Mouse (Mus musculus) neural tube, embryonic 11.5 days (tissue): Measurements from ENCODE around the gene Dock2. TPM values are rescaled to one million over a fixed set of nuclear protein-coding genes. Genes with fewer than 3 reads are reported as not detected.

Experiments
- ATAC-seq: fragments of 200-750 bp; cut with Nextera tagmentation; 2 replicates; pipeline ENCODE4 v1.8.0; 2017; ENCODE audit warnings: moderate number of reproducible peaks, mild to moderate bottlenecking, moderate TSS enrichment, moderate library complexity; ENCODE audit not compliant: insufficient read depth, low FRiP score, low TSS enrichment
- DNase-seq: peaks from one replicate; pipeline ENCODE4 v3.0.0-alpha.2; 2015; ENCODE audit warnings: low spot score
- H3K27ac ChIP-seq: fragments of 300-500 bp; sonication (generic); 2 replicates; pipeline ENCODE4 v1.5.1; 2014; ENCODE audit warnings: low read depth, mild to moderate bottlenecking, low read length
- H3K27me3 ChIP-seq: fragments of 300-500 bp; sonication (generic); 2 replicates; pipeline ENCODE4 v1.6.1; 2014; ENCODE audit warnings: mild to moderate bottlenecking, low read length, mixed read lengths; ENCODE audit not compliant: control insufficient read depth, insufficient read depth
- H3K36me3 ChIP-seq: fragments of 300-500 bp; sonication (generic); 2 replicates; pipeline ENCODE4 v1.6.1; 2014; ENCODE audit warnings: mild to moderate bottlenecking, low read length, moderate library complexity, mixed read lengths; ENCODE audit not compliant: control insufficient read depth, insufficient read depth
- H3K4me1 ChIP-seq: fragments of 300-500 bp; sonication (generic); 2 replicates; pipeline ENCODE4 v1.6.1; 2014; ENCODE audit warnings: low read length, mixed read lengths; ENCODE audit not compliant: control insufficient read depth, insufficient read depth
- H3K4me2 ChIP-seq: fragments of 300-500 bp; sonication (generic); 2 replicates; pipeline ENCODE4 v1.6.1; 2014; ENCODE audit warnings: low read depth, mild to moderate bottlenecking, moderate library complexity
- H3K4me3 ChIP-seq: fragments of 300-500 bp; sonication (generic); 2 replicates; pipeline ENCODE4 v1.5.1; 2014; ENCODE audit warnings: low read depth, low read length
- H3K9ac ChIP-seq: fragments of 300-500 bp; sonication (generic); 2 replicates; pipeline ENCODE4 v1.6.1; 2014; ENCODE audit warnings: mild to moderate bottlenecking, low read length
- H3K9me3 ChIP-seq: fragments of 300-500 bp; sonication (generic); 2 replicates; pipeline ENCODE4 v1.6.1; 2016; ENCODE audit warnings: low read length; ENCODE audit not compliant: control insufficient read depth
- WGBS: fragments of 180-500 bp; shearing (Covaris S2); extraction: QIAGEN DNeasy Blood & Tissue Kit; methylation state at CpG from one replicate; pipeline ENCODE4 v1.1.7; 2014; 5-methylcytosine and 5-hydroxymethylcytosine counted together
- polyA plus RNA-seq: library from polyadenylated mRNA; unstranded; fragments of >200 nt; fragmentation: Nextera tagmentation; extraction: Ambion mirVana; gene quantifications from 2 replicates; pipeline ENCODE4 v1.2.1, GENCODE M21; 2014

The Dock2 gene
- polyA plus RNA-seq, 1 experiment from 2014 or later, result 0.82 TPM

DNA sequence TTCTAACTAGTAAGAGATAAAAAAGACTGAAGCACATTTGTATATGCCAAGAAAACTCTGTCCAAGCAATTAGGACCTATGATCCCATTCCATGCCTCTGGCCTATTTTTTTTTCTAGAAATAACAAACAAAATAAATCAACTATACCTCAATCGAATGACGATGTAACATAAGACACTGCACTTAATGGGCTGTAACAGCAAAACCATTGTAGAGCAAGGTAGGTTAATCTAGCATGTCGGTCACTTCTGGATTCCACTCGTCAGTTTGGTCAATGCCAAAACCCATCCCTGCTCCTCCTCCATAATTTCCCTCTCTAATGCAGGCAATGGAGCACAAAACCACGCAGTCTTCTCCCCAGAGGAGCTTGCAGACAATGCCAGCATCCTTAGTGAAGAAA, 70.3 kb downstream of the Dock2 start:
- Histone ChIP-seq H3K27me3 (no peaks in the 10 kb centered on the region), H3K4me2 (no peak overlapping the region), H3K4me1 (no peaks in the 10 kb centered on the region), H3K9me3 (no peaks in the 10 kb centered on the region), H3K9ac (no peak overlapping the region), H3K4me3 (no peak overlapping the region), H3K27ac (no peak overlapping the region), H3K36me3 (no peaks in the 10 kb centered on the region)
- 75% methylated on average over 5 of the region's 5 CpGs for WGBS
- ATAC-seq, result no peak
- DNase-seq, result no peak

DNA sequence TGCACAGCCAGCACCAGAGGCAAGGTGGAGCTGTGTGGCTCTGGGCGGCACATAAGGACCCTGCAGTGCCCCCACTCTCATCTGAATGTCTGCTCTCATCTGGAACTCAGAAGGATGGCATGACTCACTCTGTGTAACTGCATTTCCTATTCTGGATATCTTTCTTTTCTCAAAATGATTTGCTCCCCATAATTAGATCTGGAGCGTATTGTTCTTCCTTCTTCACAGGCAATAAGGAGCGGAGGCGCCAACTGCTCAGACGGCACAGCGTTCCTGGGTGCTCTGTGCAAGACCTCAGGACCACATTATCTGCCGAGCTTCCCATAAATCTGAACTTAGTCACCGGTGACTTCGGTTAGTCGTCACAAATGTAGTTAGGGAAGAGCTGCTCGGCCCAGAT, 75.4 kb downstream of the Dock2 start:
- H3K4me2 ChIP-seq, result no peak overlapping the region
- no peak overlapping the region for H3K4me3 ChIP-seq
- DNase-seq (no peak), ATAC-seq (no peak)
- no peaks in the 10 kb centered on the region for H3K27me3 ChIP-seq
- H3K27ac ChIP-seq, result no peak overlapping the region
- WGBS, result 86% methylated on average over 11 of the region's 11 CpGs
- H3K9ac ChIP-seq, result no peak overlapping the region
- no peaks in the 10 kb centered on the region for H3K9me3 ChIP-seq
- no peaks in the 10 kb centered on the region for H3K4me1 ChIP-seq
- H3K36me3 ChIP-seq, result no peaks in the 10 kb centered on the region

DNA sequence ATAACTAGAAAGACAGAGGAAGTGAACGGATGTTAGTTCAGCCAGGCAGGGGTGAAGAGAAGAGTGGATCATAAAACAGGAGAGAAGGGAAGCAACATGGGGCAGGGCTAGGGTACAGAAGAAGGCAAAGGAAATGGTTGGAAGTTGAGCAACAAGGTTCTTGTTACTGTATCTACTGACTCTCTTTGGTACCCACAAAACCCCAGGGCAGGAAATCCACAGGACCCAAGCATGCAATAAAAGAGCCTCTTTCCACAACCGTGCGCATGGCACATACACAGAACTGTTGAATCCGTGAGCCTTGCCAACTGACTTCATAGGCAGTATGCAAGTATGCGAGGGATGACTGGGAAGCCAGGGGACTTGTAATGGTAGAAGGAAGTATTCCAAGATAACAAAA, 76.3 kb downstream of the Dock2 start:
- 90% methylated on average over 5 of the region's 5 CpGs for WGBS
- H3K36me3 ChIP-seq, result no peaks in the 10 kb centered on the region
- no peak for DNase-seq

DNA sequence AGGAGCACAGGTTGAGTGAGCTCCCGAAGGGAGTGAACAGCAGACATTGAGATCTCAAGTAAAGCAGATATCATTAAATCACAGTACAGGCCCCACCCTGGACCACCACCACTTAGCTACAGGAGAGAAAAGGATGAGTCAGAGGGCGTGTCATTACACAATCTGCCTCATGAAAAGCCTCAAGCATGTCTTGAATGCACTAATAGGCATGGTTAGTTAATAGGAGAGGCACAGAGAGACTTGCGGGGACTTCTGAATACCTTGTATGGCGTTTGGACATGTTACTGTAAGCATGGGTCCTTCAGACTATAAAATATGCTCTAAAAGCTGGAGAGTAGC, 78.6 kb downstream of the Dock2 start:
- ATAC-seq, result no peak
- Histone ChIP-seq H3K9me3 (no peaks in the 10 kb centered on the region), H3K27ac (no peak overlapping the region)

More for the DNA sequence above, 76.3 kb downstream of the Dock2 start:
- no peak overlapping the region for H3K9ac ChIP-seq
- ATAC-seq, result no peak
- H3K4me3 ChIP-seq, result no peak overlapping the region
- no peak overlapping the region for H3K4me2 ChIP-seq
- H3K27me3 ChIP-seq, result no peaks in the 10 kb centered on the region
- H3K9me3 ChIP-seq, result no peaks in the 10 kb centered on the region
- H3K27ac ChIP-seq, result no peak overlapping the region
- no peaks in the 10 kb centered on the region for H3K4me1 ChIP-seq

DNA sequence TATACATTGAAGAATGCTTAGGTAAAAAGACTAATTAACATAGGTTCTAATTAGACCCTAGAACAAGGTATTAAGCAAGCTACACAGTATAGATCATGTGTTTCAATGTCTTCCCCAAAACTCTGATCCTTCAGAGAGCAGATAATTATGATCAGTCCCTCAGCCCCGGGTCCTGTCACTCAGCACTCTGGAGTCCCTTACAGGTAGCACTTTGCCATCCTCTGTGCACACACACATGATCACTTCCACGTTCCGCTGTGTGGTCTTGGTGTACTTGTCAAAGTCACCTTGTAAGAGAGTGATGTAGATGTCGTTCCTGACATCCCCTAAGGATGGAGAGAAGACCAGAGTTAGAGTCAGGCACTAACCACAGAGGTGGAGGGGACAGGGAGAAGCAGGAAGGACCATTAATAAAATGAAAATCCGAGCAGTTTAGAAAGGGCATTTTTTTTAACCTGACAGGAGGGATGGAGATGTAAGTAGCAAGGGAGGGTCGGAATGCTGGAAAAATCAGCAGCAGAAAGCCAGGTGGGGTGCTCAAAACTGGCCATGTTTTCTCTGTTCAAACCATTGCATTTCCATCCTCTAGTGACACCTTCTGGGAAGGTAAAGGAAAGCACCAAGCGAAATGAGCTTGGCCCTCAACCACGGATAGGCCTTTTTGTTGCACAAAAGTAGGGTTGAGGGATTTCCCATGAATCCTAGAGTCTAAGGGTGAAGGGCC, 79.1 kb downstream of the Dock2 start:
- H3K9ac ChIP-seq, result no peak overlapping the region
- H3K36me3 ChIP-seq, result no peaks in the 10 kb centered on the region
- 64% methylated on average over 8 of the region's 8 CpGs for WGBS
- no peaks in the 10 kb centered on the region for H3K4me1 ChIP-seq
- no peak overlapping the region for H3K27ac ChIP-seq
- H3K9me3 ChIP-seq, result no peaks in the 10 kb centered on the region
- ATAC-seq (no peak), DNase-seq (no peak)
- H3K27me3 ChIP-seq, result no peaks in the 10 kb centered on the region
- H3K4me2 ChIP-seq, result no peak overlapping the region
- H3K4me3 ChIP-seq, result no peak overlapping the region

More for the DNA sequence above, 78.6 kb downstream of the Dock2 start:
- DNase-seq, result no peak
- Histone ChIP-seq H3K4me2 (no peak overlapping the region), H3K27me3 (no peaks in the 10 kb centered on the region), H3K4me3 (no peak overlapping the region), H3K4me1 (no peaks in the 10 kb centered on the region), H3K9ac (no peak overlapping the region), H3K36me3 (no peaks in the 10 kb centered on the region)
- WGBS, result 85% methylated on average over 4 of the region's 4 CpGs

DNA sequence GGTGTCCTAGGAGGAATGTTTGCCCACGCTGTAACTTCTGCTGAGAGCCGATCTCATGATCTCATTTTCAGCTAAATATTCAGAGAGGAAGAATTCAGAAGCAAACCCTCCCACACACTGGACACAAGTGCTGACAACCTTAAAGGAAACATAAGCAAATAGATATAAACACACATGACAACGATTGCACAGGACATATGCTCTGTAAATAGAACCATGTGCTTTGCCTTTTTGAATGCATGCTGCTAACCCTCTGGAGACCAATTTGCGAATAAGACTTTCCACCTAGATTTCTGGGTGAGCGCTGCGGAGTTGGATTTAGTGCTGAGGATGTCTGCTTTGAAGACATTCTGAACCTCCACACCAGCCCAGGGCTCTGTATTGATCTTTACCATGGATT, 79.8 kb downstream of the Dock2 start:
- WGBS, result 72% methylated on average over 6 of the region's 6 CpGs
- H3K36me3 ChIP-seq, result no peaks in the 10 kb centered on the region
- no peak overlapping the region for H3K4me2 ChIP-seq
- no peaks in the 10 kb centered on the region for H3K9me3 ChIP-seq
- DNase-seq, result no peak
- H3K4me3 ChIP-seq, result no peak overlapping the region
- ATAC-seq, result no peak
- no peaks in the 10 kb centered on the region for H3K4me1 ChIP-seq
- no peak overlapping the region for H3K9ac ChIP-seq
- H3K27ac ChIP-seq, result no peak overlapping the region
- H3K27me3 ChIP-seq, result no peaks in the 10 kb centered on the region

DNA sequence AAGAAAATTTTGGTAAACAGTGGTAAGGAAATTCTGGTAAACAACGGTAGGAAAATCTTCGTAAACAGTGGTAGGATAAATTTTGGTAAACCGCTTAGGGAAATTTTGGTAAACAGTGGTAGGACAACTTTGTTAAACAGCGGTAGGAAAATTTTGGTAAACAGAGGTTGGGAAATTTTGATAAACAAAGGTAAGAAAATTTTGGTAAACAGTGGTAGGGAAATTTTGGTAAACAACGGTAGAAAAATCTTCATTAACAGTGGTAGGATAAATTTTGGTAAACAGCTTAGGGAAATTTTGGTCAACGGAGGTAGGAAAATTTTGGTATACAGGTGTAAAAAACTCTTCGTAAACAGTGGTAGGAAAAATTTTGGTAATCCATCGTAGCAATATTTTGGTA, 101.9 kb downstream of the Dock2 start:
- no peak for DNase-seq
- H3K4me3 ChIP-seq, result no peak overlapping the region
- no peaks in the 10 kb centered on the region for H3K9me3 ChIP-seq
- ATAC-seq, result peak; percentile 55; the same call in 1 of the 2 replicates
- H3K27ac ChIP-seq, result no peak overlapping the region
- H3K36me3 ChIP-seq, result no peaks in the 10 kb centered on the region
- WGBS, result 54% methylated on average over 8 of the region's 8 CpGs
- no peaks in the 10 kb centered on the region for H3K27me3 ChIP-seq
- no peak overlapping the region for H3K9ac ChIP-seq
- no peaks in the 10 kb centered on the region for H3K4me1 ChIP-seq
- no peak overlapping the region for H3K4me2 ChIP-seq

DNA sequence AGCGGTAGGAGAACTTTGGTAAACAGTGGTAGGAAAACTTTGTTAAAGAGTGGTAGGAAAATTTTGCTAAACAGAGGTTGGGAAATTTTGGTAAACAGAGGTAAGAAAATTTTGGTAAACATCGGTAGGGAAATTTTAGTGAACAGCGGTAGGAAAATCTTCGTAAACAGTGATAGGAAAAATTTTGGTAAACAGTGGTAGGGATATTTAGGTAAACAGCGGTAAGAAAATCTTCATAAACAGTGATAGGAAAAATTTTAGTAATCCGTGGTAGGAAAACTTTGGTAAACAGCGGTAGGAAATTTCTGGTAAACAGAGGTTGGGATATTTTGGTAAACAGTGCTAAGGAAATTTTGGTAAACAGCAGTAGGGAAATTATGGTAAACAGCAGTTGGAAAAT, 239.1 kb downstream of the Dock2 start:
- Histone ChIP-seq H3K9ac (no peak overlapping the region), H3K4me1 (no peaks in the 10 kb centered on the region), H3K4me3 (no peak overlapping the region), H3K4me2 (no peak overlapping the region), H3K9me3 (no peaks in the 10 kb centered on the region), H3K27ac (no peak overlapping the region), H3K27me3 (no peaks in the 10 kb centered on the region), H3K36me3 (no peaks in the 10 kb centered on the region)
- DNase-seq, result no peak
- 83% methylated on average over 7 of the region's 7 CpGs for WGBS
- ATAC-seq, result no peak

DNA sequence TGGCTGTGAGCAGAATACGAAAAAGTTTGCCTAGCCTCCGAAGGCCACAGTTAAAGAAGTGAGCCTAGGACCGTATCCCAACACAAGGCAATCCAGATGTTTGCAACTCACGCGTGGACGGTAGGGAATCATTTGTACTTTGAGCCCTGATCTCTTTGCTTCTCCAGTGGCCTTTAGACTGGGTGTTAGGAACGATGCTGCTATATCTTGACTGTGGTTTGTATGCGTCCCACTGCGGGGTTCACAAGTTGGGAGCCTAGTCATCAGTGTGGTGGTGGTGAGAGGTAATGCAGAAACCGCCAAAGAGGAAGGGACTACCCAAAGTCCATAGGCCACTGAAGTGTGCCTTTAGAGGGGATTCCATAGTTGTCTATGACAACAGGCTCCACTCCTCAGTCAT, 251.6 kb downstream of the Dock2 start:
- Histone ChIP-seq H3K4me2 (no peak overlapping the region), H3K27ac (no peak overlapping the region), H3K9me3 (no peaks in the 10 kb centered on the region), H3K4me3 (no peak overlapping the region), H3K36me3 (no peaks in the 10 kb centered on the region), H3K9ac (no peak overlapping the region), H3K27me3 (no peaks in the 10 kb centered on the region), H3K4me1 (no peaks in the 10 kb centered on the region)
- ATAC-seq, result no peak
- no peak for DNase-seq
- WGBS, result 92% methylated on average over 10 of the region's 10 CpGs
